19 mouse cellular contexts compared by ENCODE assay signal in genomic region chr7:34255137-34255536, GRCm38 (mm10). TPM values are rescaled to one million over a fixed set of nuclear protein-coding genes. Genes with fewer than 3 reads are reported as not detected.
A peak's percentile ranks its signal among the peaks of the same experiment; 100 is the strongest.
DNase-seq lines count a peak whose midpoint lies in the region; ATAC-seq and TF ChIP-seq lines count a peak whose summit lies in the region.
"Had no signal": no experiment of that assay in that cellular context is flagged by ENCODE, and none has a peak within 500 bp of the region (broad histone marks: within the 10 kb centered on the region; RNA-seq: fewer than 3 reads in every experiment).

No protein-coding gene starts in this region.

- 51% methylated on average over 3 of the region's 3 CpGs for WGBS in kidney, adult 2 months
- 59% methylated on average over 3 of the region's 3 CpGs for WGBS in lung, embryonic 16.5 days
- 70% methylated on average over 3 of the region's 3 CpGs for WGBS in intestine, postnatal 0 days
- 47% methylated on average over 3 of the region's 3 CpGs for WGBS in stomach, embryonic 16.5 days

- no peak overlapping the region for H3K4me2 ChIP-seq in lung, embryonic 16.5 days (ENCODE audit: low read depth, low read length)
- no peak overlapping the region for H3K4me2 ChIP-seq in intestine, postnatal 0 days (replicated peaks; ENCODE audit: low read depth)
- no peak overlapping the region for H3K4me2 ChIP-seq in stomach, embryonic 16.5 days (ENCODE audit: low read depth, low read length)
- H3K4me2 ChIP-seq: forebrain, embryonic 15.5 days; limb, embryonic 15.5 days; midbrain, embryonic 12.5 days had no signal

- no peak overlapping the region for H3K4me3 ChIP-seq in kidney, adult 2 months (ENCODE audit: insufficient read depth, low read depth, low read length)
- no peak overlapping the region for H3K4me3 ChIP-seq in lung, embryonic 16.5 days (ENCODE audit: low read length)
- H3K4me3 ChIP-seq in intestine, postnatal 0 days (ENCODE audit: low read depth, low read length), result no peak overlapping the region
- no peak overlapping the region for H3K4me3 ChIP-seq in stomach, embryonic 16.5 days (replicated peaks; ENCODE audit: low read length)
- H3K4me3 ChIP-seq: forebrain, embryonic 15.5 days; limb, embryonic 15.5 days; midbrain, embryonic 12.5 days had no signal

- H3K27ac ChIP-seq in kidney, adult 2 months (ENCODE audit: insufficient read depth, low read depth, low read length), result no peak overlapping the region; the same call in 1 of the 2 replicates
- H3K27ac ChIP-seq in lung, embryonic 16.5 days (ENCODE audit: low read length), result peak overlapping the region; percentile 59; the same call in 1 of the 2 replicates
- H3K27ac ChIP-seq in intestine, postnatal 0 days (ENCODE audit: low read depth, low read length), result 0 out of 2 replicates have a peak overlapping the region, but pooled peaks have one; percentile 11
- H3K27ac ChIP-seq in stomach, embryonic 16.5 days (ENCODE audit: low read length), result no peak overlapping the region
- H3K27ac ChIP-seq: midbrain, embryonic 12.5 days had no signal

- no peaks in the 10 kb centered on the region for H3K4me1 ChIP-seq in kidney, adult 2 months (ENCODE audit: control insufficient read depth, insufficient read depth, low read length)
- no peaks in the 10 kb centered on the region for H3K4me1 ChIP-seq in lung, embryonic 16.5 days (replicated peaks; ENCODE audit: control insufficient read depth, insufficient read depth, low read length)
- no peaks in the 10 kb centered on the region for H3K4me1 ChIP-seq in intestine, postnatal 0 days (replicated peaks; ENCODE audit: control insufficient read depth, insufficient read depth, low read length)
- H3K4me1 ChIP-seq in stomach, embryonic 16.5 days (ENCODE audit: control insufficient read depth, insufficient read depth, low read length), result no peaks in the 10 kb centered on the region
- H3K4me1 ChIP-seq: forebrain, embryonic 15.5 days; midbrain, embryonic 12.5 days had no signal

- H3K9ac ChIP-seq in lung, embryonic 16.5 days (ENCODE audit: low read length), result no peak overlapping the region
- no peak overlapping the region for H3K9ac ChIP-seq in intestine, postnatal 0 days (ENCODE audit: low read depth, low read length)
- H3K9ac ChIP-seq in stomach, embryonic 16.5 days (ENCODE audit: low read length), result no peak overlapping the region
- H3K9ac ChIP-seq: forebrain, embryonic 15.5 days; limb, embryonic 15.5 days; liver, postnatal 0 days; midbrain, embryonic 12.5 days had no signal

- peak; percentile 86 for ATAC-seq in lung, embryonic 16.5 days (ENCODE audit: low read depth)
- no peak for ATAC-seq in intestine, postnatal 0 days
- peak; percentile 53; the same call in 1 of the 2 replicates for ATAC-seq in stomach, embryonic 16.5 days (ENCODE audit: insufficient read depth, low FRiP score)
- ATAC-seq: forebrain, embryonic 15.5 days; hindbrain, embryonic 16.5 days; liver, postnatal 0 days had no signal

- TF ChIP-seq CTCF in kidney, adult 2 months (conservative IDR thresholded peaks at IDR 0.05; ENCODE audit: insufficient read depth, insufficient read length, low read depth, low read length), result no peak
- TF ChIP-seq CTCF in intestine, postnatal 0 days (IDR thresholded peaks at IDR 0.05; ENCODE audit: low read depth), result no peak

- TF ChIP-seq POLR2A in kidney, adult 2 months (IDR thresholded peaks at IDR 0.05; ENCODE audit: low read depth, low read length), result no peak

- H3K36me3 ChIP-seq in kidney, adult 2 months (ENCODE audit: control insufficient read depth, insufficient read depth, low read length), result peaks cover 17% of the 10 kb centered on the region
- H3K36me3 ChIP-seq in lung, embryonic 16.5 days (ENCODE audit: control insufficient read depth, insufficient read depth, low read length), result peaks cover 34% of the 10 kb centered on the region
- peaks cover 75% of the 10 kb centered on the region for H3K36me3 ChIP-seq in intestine, postnatal 0 days (ENCODE audit: control insufficient read depth, insufficient read depth)
- 0 out of 2 replicates have a peak, but pooled peaks cover 5% of the 10 kb centered on the region for H3K36me3 ChIP-seq in stomach, embryonic 16.5 days (ENCODE audit: control insufficient read depth, insufficient read depth, low read length)

- H3K27me3 ChIP-seq in kidney, adult 2 months (replicated peaks; ENCODE audit: control insufficient read depth, insufficient read depth, low read length), result no peaks in the 10 kb centered on the region
- no peaks in the 10 kb centered on the region for H3K27me3 ChIP-seq in lung, embryonic 16.5 days (ENCODE audit: control insufficient read depth, insufficient read depth, low read depth, low read length)
- no peaks in the 10 kb centered on the region for H3K27me3 ChIP-seq in intestine, postnatal 0 days (replicated peaks; ENCODE audit: control insufficient read depth, insufficient read depth, low read length)
- no peaks in the 10 kb centered on the region for H3K27me3 ChIP-seq in stomach, embryonic 16.5 days (ENCODE audit: control insufficient read depth, insufficient read depth, low read length)
- H3K27me3 ChIP-seq: CH12.LX; forebrain, embryonic 15.5 days; limb, embryonic 15.5 days; midbrain, embryonic 12.5 days had no signal

- DNase-seq in kidney, adult 2 months, result peak; percentile 73
- DNase-seq in kidney, adult 18-20 months, result no peak
- DNase-seq in lung, postnatal 14 days, result no peak
- DNase-seq in thymus, adult 18-20 months, result no peak
- DNase-seq in B cell, adult 2 months, result no peak
- DNase-seq: adrenal gland, postnatal 10 days; cerebellum, adult 9-10 months; liver, postnatal 0 days; spleen, adult 18-20 months; thymus, postnatal 4 days had no signal

- no peaks in the 10 kb centered on the region for H3K9me3 ChIP-seq in lung, embryonic 16.5 days (ENCODE audit: control insufficient read depth, low read length)
- H3K9me3 ChIP-seq in intestine, postnatal 0 days (ENCODE audit: control insufficient read depth), result no peaks in the 10 kb centered on the region
- H3K9me3 ChIP-seq in stomach, embryonic 16.5 days (replicated peaks; ENCODE audit: control insufficient read depth, low read length), result no peaks in the 10 kb centered on the region
- H3K9me3 ChIP-seq: forebrain, embryonic 15.5 days; limb, embryonic 15.5 days; midbrain, embryonic 12.5 days had no signal

RNA-seq across cellular contexts. Expression of gene Gm6096, which starts 4.3 kb away (rescaled TPM):
- polyA plus RNA-seq in kidney, adult 2 months (2012; rRNA removed), result not detected in 2 replicates
- polyA plus RNA-seq in lung, embryonic 16.5 days (2015; fragmentation: Nextera tagmentation; extraction: Ambion mirVana), result not detected in 2 replicates
- not detected in 2 replicates for polyA plus RNA-seq in intestine, postnatal 0 days (2015; fragmentation: Nextera tagmentation; extraction: Ambion mirVana)
- not detected in 2 replicates for polyA plus RNA-seq in stomach, embryonic 16.5 days (2015; fragmentation: Nextera tagmentation; extraction: Ambion mirVana)
- polyA plus RNA-seq: forebrain, embryonic 15.5 days; limb, embryonic 15.5 days; liver, postnatal 0 days; testis, adult 2 months had no signal

RNA-seq across cellular contexts. Expression of gene Gpi1, which starts 25.0 kb away (rescaled TPM):
- polyA plus RNA-seq in kidney, adult 2 months (2012; rRNA removed), result 413 and 444 TPM in 2 replicates
- polyA plus RNA-seq in lung, embryonic 16.5 days (2015; fragmentation: Nextera tagmentation; extraction: Ambion mirVana), result 252 and 256 TPM in 2 replicates
- 179 and 180 TPM in 2 replicates for polyA plus RNA-seq in intestine, postnatal 0 days (2015; fragmentation: Nextera tagmentation; extraction: Ambion mirVana)
- polyA plus RNA-seq in stomach, embryonic 16.5 days (2015; fragmentation: Nextera tagmentation; extraction: Ambion mirVana), result 347 and 352 TPM in 2 replicates

RNA-seq across cellular contexts. Expression of gene 4931406P16Rik, which starts 58.2 kb away (rescaled TPM):
- polyA plus RNA-seq in kidney, adult 2 months (2012; rRNA removed), result 24.6 and 27.0 TPM in 2 replicates
- 57.6 and 63.8 TPM in 2 replicates for polyA plus RNA-seq in lung, embryonic 16.5 days (2015; fragmentation: Nextera tagmentation; extraction: Ambion mirVana)
- polyA plus RNA-seq in intestine, postnatal 0 days (2015; fragmentation: Nextera tagmentation; extraction: Ambion mirVana), result 18.6 and 21.2 TPM in 2 replicates
- 30.4 and 32.8 TPM in 2 replicates for polyA plus RNA-seq in stomach, embryonic 16.5 days (2015; fragmentation: Nextera tagmentation; extraction: Ambion mirVana)

RNA-seq across cellular contexts. Expression of gene Pdcd2l, which starts 58.7 kb away (rescaled TPM):
- polyA plus RNA-seq in kidney, adult 2 months (2012; rRNA removed), result 22.8 and 25.1 TPM in 2 replicates
- 56.2 and 57.2 TPM in 2 replicates for polyA plus RNA-seq in lung, embryonic 16.5 days (2015; fragmentation: Nextera tagmentation; extraction: Ambion mirVana)
- polyA plus RNA-seq in intestine, postnatal 0 days (2015; fragmentation: Nextera tagmentation; extraction: Ambion mirVana), result 26.3 and 26.7 TPM in 2 replicates
- polyA plus RNA-seq in stomach, embryonic 16.5 days (2015; fragmentation: Nextera tagmentation; extraction: Ambion mirVana), result 53.6 and 54.8 TPM in 2 replicates

Comparison
In these comparisons a context has a peak if more than half of its experiments do, and no peak if none do; other contexts are left out.
1. H3K27ac ChIP-seq: peak in lung, embryonic 16.5 days (single experiment) and intestine, postnatal 0 days (single experiment); none in kidney, adult 2 months (single experiment) and stomach, embryonic 16.5 days (single experiment).